Mouse (Mus musculus): ENCODE results near the gene Sfrp5. TPM values are rescaled to one million over a fixed set of nuclear protein-coding genes. Genes with fewer than 3 reads are reported as not detected.

Gene Sfrp5
- 0.28 and 1.5 TPM in 2 replicates for polyA plus RNA-seq (2021; fragmentation: Nextera tagmentation)
- long read RNA-seq, experiment 1 = 0 reads
- long read RNA-seq, experiment 2, transcript Sfrp5-201 (3 exons, 1,900 nt) = major isoform, 27 of 27 reads
- long read RNA-seq, experiment 2, partial matches to known transcripts = 0 of 27 reads
- long read RNA-seq, experiment 2, other reads (novel, unspliced or antisense) = 0 of 27 reads

DNA sequence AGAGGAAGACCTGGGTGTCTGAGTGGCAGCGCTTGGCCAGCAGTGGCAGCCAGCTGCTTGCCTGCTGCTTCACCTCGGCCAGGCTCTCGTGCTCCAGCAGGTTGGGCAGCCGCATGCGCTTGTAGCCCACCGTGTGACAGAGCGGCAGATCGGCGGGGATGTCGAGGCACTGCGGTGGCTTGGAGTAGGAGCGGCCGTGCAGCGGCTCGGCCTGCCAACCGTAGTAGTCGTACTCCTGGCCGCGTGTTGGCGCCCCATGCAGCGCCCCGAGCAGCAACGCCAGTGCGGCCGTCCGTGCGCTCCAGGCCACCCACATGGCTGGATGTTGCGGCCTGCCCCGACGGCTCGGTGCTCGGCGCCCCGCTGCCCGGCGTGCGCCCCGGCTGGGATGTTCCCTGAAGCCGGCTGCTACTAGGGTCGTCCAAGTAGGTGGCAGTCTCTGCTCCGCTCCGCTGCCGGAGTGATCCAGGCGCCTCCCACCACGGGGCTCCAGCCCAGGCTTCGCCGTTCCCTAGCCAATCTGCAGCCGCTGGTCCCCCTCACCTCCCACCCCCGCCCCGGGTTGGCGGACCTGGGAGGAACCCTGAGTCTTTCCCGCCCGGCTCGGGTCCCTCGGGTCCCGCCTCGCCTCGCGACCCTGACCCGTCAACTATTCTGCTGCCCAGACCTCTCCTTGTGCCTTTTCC is at the start of gene Sfrp5:
Sfrp5 (minus strand) TSS at position 557 of the 686 bp plus-strand sequence.

DNA sequence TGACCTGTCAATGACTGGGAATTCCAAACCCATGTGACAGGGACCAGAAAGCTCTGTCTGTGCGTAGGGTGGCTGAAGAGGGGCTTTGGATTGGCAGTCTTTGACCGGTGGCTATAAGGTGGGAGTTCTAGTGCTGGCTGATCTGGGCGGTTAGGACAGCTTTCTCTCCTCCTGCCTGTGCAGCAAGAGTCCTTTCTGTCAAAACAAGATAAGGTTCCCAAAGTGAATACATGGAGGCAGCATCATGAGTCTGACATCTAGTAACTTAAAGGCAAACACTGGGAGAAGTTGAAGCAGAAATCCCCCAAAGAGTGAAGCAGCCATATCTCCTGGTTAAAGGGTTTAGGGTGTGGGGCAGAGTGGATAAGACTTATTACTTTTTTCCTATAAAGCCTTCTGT is 45.5 kb upstream of the Sfrp5 start, which contains the start of gene Golga7b:
Golga7b (plus strand) TSS at position 56 of the 400 bp plus-strand sequence.

DNA sequence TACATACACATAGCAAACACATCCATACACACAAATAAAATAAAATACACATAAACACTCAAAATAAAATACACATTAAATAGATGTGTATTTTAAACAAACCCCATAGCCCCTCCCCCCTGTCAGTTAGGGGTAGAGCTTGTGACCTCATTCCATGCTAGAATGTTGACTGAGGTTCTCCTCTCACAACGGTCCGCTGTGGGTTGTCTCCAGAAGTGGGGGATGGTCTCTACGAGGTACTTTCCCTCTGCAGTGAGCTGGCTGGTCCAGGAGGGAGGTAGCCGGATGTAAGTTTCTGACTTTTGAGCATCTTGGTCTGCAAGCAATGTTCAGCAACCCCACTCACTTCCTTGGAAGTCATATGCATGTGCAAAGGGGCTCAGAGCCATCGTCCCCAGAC is 38.3 kb downstream of the Sfrp5 start, which contains the start of gene Zfyve27:
Zfyve27 (plus strand) TSS at position 188 of the 400 bp plus-strand sequence.

Other genes with a start within 250 kb of the Sfrp5 start
- 8.5 and 8.8 TPM in 2 replicates for gene Mms19, start 221.1 kb downstream of the Sfrp5 start, polyA plus RNA-seq (2021; fragmentation: Nextera tagmentation)
- gene Ubtd1, start 220.5 kb downstream of the Sfrp5 start, polyA plus RNA-seq (2021; fragmentation: Nextera tagmentation) = 3.5 and 4.2 TPM in 2 replicates
- gene Ankrd2, start 166.3 kb downstream of the Sfrp5 start, polyA plus RNA-seq (2021; fragmentation: Nextera tagmentation) = 0.50 and 0.56 TPM in 2 replicates
- gene Hoga1, start 156.6 kb downstream of the Sfrp5 start, polyA plus RNA-seq (2021; fragmentation: Nextera tagmentation) = 0.73 and 0.92 TPM in 2 replicates
- gene 4933411K16Rik, start 150.0 kb downstream of the Sfrp5 start, polyA plus RNA-seq (2021; fragmentation: Nextera tagmentation) = not detected in 2 replicates
- gene Morn4, start 115.9 kb downstream of the Sfrp5 start, polyA plus RNA-seq (2021; fragmentation: Nextera tagmentation) = 53.1 and 58.1 TPM in 2 replicates
- gene Pi4k2a, start 111.8 kb downstream of the Sfrp5 start, polyA plus RNA-seq (2021; fragmentation: Nextera tagmentation) = 8.1 and 8.4 TPM in 2 replicates
- 65.3 and 67.0 TPM in 2 replicates for gene Avpi1, start 73.2 kb downstream of the Sfrp5 start, polyA plus RNA-seq (2021; fragmentation: Nextera tagmentation)
- 0.60 and 0.89 TPM in 2 replicates for gene Marveld1, start 54.9 kb downstream of the Sfrp5 start, polyA plus RNA-seq (2021; fragmentation: Nextera tagmentation)
- 10.1 and 10.7 TPM in 2 replicates for gene Zfyve27, start 38.3 kb downstream of the Sfrp5 start, polyA plus RNA-seq (2021; fragmentation: Nextera tagmentation)
- gene Golga7b, start 45.3 kb upstream of the Sfrp5 start, polyA plus RNA-seq (2021; fragmentation: Nextera tagmentation) = 105 and 124 TPM in 2 replicates
- gene Crtac1, start 229.5 kb upstream of the Sfrp5 start, polyA plus RNA-seq (2021; fragmentation: Nextera tagmentation) = 83.4 and 85.0 TPM in 2 replicates

All from layer of hippocampus, adult 6 months (tissue).